Mouse (Mus musculus) embryonic facial prominence, embryonic 12.5 days (tissue): ENCODE results near the gene Zfp189. TPM values are rescaled to one million over a fixed set of nuclear protein-coding genes. Genes with fewer than 3 reads are reported as not detected.

Source experiments
- ATAC-seq: fragments of 200-750 bp; cut with Nextera tagmentation; 2 replicates; pipeline ENCODE4 v1.8.0; 2017; ENCODE audit not compliant: insufficient number of reproducible peaks, insufficient read depth, low FRiP score, low TSS enrichment
- H3K27ac ChIP-seq: fragments of 300-500 bp; sonication (generic); 2 replicates; pipeline ENCODE4 v1.5.1; 2016; ENCODE audit warnings: mild to moderate bottlenecking
- H3K27me3 ChIP-seq: fragments of 300-500 bp; sonication (generic); 2 replicates; pipeline ENCODE4 v1.6.1; 2016; ENCODE audit warnings: mild to moderate bottlenecking, moderate library complexity
- H3K36me3 ChIP-seq: fragments of 300-500 bp; sonication (generic); 2 replicates; pipeline ENCODE4 v1.6.1; 2016; ENCODE audit warnings: mild to moderate bottlenecking
- H3K4me1 ChIP-seq: fragments of 300-500 bp; sonication (generic); 2 replicates; pipeline ENCODE4 v1.6.1; 2016
- H3K4me2 ChIP-seq: fragments of 300-500 bp; sonication (generic); replicated peaks from 2 replicates; pipeline ENCODE4 v1.6.1; 2016; ENCODE audit warnings: mild to moderate bottlenecking, moderate library complexity
- H3K4me3 ChIP-seq: fragments of 300-500 bp; sonication (generic); 2 replicates; pipeline ENCODE4 v1.5.1; 2016; ENCODE audit warnings: mild to moderate bottlenecking
- H3K9ac ChIP-seq: fragments of 300-500 bp; sonication (generic); 2 replicates; pipeline ENCODE4 v1.6.1; 2016; ENCODE audit warnings: mild to moderate bottlenecking, moderate library complexity
- H3K9me3 ChIP-seq: fragments of 300-500 bp; sonication (generic); 2 replicates; pipeline ENCODE4 v1.6.1; 2016; ENCODE audit warnings: mild to moderate bottlenecking, moderate library complexity
- WGBS: fragments of 180-500 bp; shearing (Covaris S2); methylation state at CpG from one replicate; pipeline ENCODE4 v1.1.7; 2016; 5-methylcytosine and 5-hydroxymethylcytosine counted together
- polyA plus RNA-seq: library from polyadenylated mRNA; unstranded; fragments of >200 nt; fragmentation: Nextera tagmentation; extraction: Ambion mirVana; gene quantifications from 2 replicates; pipeline ENCODE4 v1.2.1, GENCODE M21; 2016

Zfp189 gene
- polyA plus RNA-seq, 1 experiment from 2014 or later: 11.8 TPM

- H3K4me2 ChIP-seq: no peak overlapping the region
- H3K4me1 ChIP-seq: no peaks in the 10 kb centered on the region
- no peak overlapping the region for H3K4me3 ChIP-seq
- no peak for ATAC-seq
- H3K36me3 ChIP-seq: no peaks in the 10 kb centered on the region
- no peaks in the 10 kb centered on the region for H3K27me3 ChIP-seq
- 81% methylated on average over 2 of the region's 2 CpGs for whole genome bisulfite sequencing
- no peak overlapping the region for H3K9ac ChIP-seq
- no peak overlapping the region for H3K27ac ChIP-seq
- H3K9me3 ChIP-seq: no peaks in the 10 kb centered on the region
Measured at GRCm38 (mm10) chr4:49546026-49546425, 25.1 kb downstream of the Zfp189 start.

DNA sequence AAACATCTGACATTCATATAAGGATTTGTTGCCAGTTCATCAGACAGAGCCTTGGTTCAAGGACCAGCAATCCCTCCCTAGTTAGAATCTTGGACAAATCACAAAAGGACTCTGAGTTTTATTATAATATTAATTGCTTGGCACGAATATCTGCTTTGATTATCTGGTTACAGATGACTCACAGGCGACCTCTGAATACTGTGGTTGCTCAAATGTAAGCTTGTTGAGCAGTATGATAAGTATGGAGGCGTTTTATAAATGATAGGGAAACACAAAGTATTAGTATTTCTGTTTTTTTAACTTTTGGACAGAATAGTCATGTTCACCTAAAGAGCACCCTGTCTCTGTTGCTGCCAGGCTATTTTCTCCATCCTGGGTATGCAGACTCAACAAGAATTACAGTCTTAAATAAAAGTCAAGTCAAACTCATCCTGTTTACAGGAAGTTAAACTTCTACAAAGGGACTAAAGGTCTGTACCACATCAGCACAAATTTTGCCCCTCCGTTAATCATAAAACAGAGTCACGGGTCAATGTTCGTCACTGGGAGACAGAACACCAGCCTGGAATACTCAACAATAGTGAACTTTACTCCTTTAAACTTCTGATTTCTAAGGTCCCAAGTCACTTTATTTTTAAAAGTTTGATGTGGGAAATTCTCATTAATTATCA lies 26.0 kb downstream of the Zfp189 start:
- H3K9me3 ChIP-seq: no peaks in the 10 kb centered on the region
- H3K4me2 ChIP-seq: no peak overlapping the region
- H3K36me3 ChIP-seq: no peaks in the 10 kb centered on the region
- H3K27ac ChIP-seq: no peak overlapping the region
- ATAC-seq: no peak
- H3K27me3 ChIP-seq: no peaks in the 10 kb centered on the region
- no peak overlapping the region for H3K4me3 ChIP-seq
- no peaks in the 10 kb centered on the region for H3K4me1 ChIP-seq
- 73% methylated on average over 6 of the region's 6 CpGs for WGBS
- H3K9ac ChIP-seq: no peak overlapping the region

DNA sequence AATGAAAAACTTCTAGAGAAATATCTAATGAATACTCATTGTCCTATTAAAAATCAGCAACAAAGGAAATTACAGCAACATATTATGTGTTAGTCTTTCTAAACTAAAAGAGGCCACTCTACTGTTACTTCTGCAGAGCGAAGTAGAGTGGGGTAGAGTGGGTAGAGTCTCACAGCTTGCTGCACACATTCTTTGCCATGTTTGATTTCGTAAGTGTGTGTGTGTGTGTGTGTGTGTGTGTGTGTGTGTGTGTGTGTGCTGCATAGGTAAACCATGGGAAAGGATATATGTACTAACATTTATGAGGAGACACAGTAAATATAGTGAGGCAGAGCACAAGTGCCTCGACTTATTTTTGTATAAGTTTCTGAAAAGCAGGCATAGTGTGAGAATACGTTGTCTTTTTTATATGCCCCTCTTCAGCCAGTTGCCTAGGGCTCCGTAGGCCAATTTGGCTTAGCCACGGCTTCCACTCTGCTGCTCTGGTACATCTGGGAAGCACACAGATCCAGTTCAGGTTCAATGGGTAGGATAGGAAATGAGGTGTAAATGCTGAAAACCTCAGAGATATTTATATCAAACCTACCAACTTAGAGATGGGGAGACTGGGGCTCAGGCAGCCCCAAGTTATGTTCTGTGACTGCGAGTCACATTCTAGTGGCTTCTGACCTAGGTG lies 26.7 kb downstream of the Zfp189 start:
- Histone ChIP-seq H3K36me3 (no peaks in the 10 kb centered on the region), H3K9ac (no peak overlapping the region), H3K27me3 (no peaks in the 10 kb centered on the region), H3K4me2 (no peak overlapping the region), H3K9me3 (no peaks in the 10 kb centered on the region), H3K27ac (no peak overlapping the region), H3K4me3 (no peak overlapping the region), H3K4me1 (no peaks in the 10 kb centered on the region)
- ATAC-seq: no peak
- 87% methylated on average over 7 of the region's 7 CpGs for WGBS

GRCm38 (mm10) chr4:49549383-49549782 lies 28.4 kb downstream of the Zfp189 start, which contains the start of gene Aldob:
Aldob (minus strand) TSS chr4:49549546.
- H3K27me3 ChIP-seq: no peaks in the 10 kb centered on the region
- ATAC-seq: no peak
- no peak within 1 kb of the TSS for H3K27ac ChIP-seq
- H3K4me1 ChIP-seq: no peaks in the 10 kb centered on the region
- no peaks in the 10 kb centered on the region for H3K9me3 ChIP-seq
- H3K4me2 ChIP-seq: no peak within 1 kb of the TSS
- WGBS: 67% methylated on average over 3 of the region's 3 CpGs
- no peaks in the 10 kb centered on the region for H3K36me3 ChIP-seq
- H3K9ac ChIP-seq: no peak within 1 kb of the TSS
- no peak within 1 kb of the TSS for H3K4me3 ChIP-seq

DNA sequence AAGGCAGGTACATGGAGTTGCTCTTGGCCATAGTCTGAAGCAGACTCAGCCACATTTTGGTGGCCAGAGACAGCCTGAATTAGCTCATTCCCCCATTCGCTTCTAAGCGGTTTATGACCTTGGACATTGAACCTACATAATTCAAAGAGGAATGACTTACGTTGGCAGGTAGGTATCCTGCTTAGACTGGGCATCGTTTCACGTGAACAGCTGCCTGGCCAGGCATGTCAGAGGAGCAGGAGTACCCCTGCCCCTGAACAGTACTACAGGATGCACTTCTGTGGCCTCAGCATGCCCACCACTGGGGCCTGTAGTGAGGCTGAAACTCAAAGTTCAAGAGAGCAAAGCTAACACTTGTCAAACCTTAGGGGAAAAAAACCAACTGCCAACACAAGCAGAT lies 32.4 kb downstream of the Zfp189 start:
- ATAC-seq: no peak
- Histone ChIP-seq H3K27ac (no peak overlapping the region), H3K9me3 (no peaks in the 10 kb centered on the region), H3K9ac (no peak overlapping the region), H3K36me3 (no peaks in the 10 kb centered on the region), H3K4me1 (no peaks in the 10 kb centered on the region), H3K4me2 (no peak overlapping the region), H3K27me3 (no peaks in the 10 kb centered on the region), H3K4me3 (no peak overlapping the region)
- 83% methylated on average over 5 of the region's 5 CpGs for WGBS

- no peak overlapping the region for H3K27ac ChIP-seq
- no peak for ATAC-seq
- no peak overlapping the region for H3K4me2 ChIP-seq
- H3K27me3 ChIP-seq: no peaks in the 10 kb centered on the region
- no peaks in the 10 kb centered on the region for H3K36me3 ChIP-seq
- no peaks in the 10 kb centered on the region for H3K9me3 ChIP-seq
- no peak overlapping the region for H3K9ac ChIP-seq
- no peak overlapping the region for H3K4me3 ChIP-seq
- H3K4me1 ChIP-seq: no peaks in the 10 kb centered on the region
- 88% methylated on average over 7 of the region's 7 CpGs for WGBS
Measured at GRCm38 (mm10) chr4:49557375-49557774, 36.4 kb downstream of the Zfp189 start.

DNA sequence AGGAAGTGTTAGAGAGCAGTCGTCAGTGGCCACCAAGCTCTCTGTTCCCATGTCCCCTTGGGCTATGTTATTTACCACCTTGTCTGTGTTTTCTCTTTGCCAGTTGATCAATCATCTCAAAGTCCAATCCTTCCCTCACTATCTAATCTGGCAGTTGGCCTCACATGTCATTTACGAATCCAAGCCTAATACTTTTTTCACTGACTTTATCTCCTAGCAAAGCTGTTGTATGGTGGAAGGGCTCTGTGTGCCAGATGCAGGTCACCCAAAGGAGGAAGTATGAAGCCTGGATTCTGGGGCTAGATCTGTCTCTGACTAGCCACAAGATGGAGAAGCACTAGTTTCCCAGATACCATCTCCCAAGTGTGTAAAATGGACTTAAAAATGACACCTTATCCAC lies 37.2 kb downstream of the Zfp189 start:
- ATAC-seq: no peak
- Histone ChIP-seq H3K27me3 (no peaks in the 10 kb centered on the region), H3K9ac (no peak overlapping the region), H3K36me3 (no peaks in the 10 kb centered on the region), H3K4me1 (no peaks in the 10 kb centered on the region), H3K9me3 (no peaks in the 10 kb centered on the region), H3K4me3 (no peak overlapping the region), H3K27ac (no peak overlapping the region), H3K4me2 (no peak overlapping the region)
- 79% methylated on average over 2 of the region's 2 CpGs for WGBS

GRCm38 (mm10) chr4:49559915-49560772 lies 39.2 kb downstream of the Zfp189 start:
- no peak overlapping the region for H3K27ac ChIP-seq
- no peaks in the 10 kb centered on the region for H3K36me3 ChIP-seq
- H3K9me3 ChIP-seq: no peaks in the 10 kb centered on the region
- ATAC-seq: no peak
- no peak overlapping the region for H3K4me3 ChIP-seq
- no peaks in the 10 kb centered on the region for H3K27me3 ChIP-seq
- 75% methylated on average over 20 of the region's 20 CpGs for WGBS
- no peak overlapping the region for H3K9ac ChIP-seq
- no peak overlapping the region for H3K4me2 ChIP-seq
- no peaks in the 10 kb centered on the region for H3K4me1 ChIP-seq

DNA sequence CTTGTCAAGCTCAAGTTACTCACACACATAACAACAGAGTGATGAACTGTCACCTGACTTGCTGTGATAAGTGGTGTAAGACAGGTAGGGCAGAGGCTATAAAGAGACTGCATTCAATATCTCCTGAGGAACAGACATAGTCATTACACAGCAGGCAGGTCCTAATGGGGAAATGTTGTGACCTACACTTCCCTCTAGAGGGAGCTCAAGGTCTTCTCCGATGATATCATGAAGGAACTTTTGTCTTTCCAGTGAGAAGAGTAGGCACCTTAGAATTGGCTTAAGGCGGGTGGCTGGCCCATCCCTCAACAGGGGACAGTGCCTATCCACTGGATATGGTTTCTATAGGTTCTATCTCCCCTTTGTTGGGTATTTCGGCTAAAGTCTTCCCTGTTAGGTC lies 46.6 kb downstream of the Zfp189 start:
- H3K36me3 ChIP-seq: no peaks in the 10 kb centered on the region
- no peaks in the 10 kb centered on the region for H3K27me3 ChIP-seq
- no peak for ATAC-seq
- no peaks in the 10 kb centered on the region for H3K4me1 ChIP-seq
- no peak overlapping the region for H3K4me3 ChIP-seq
- no peak overlapping the region for H3K27ac ChIP-seq
- H3K9me3 ChIP-seq: no peaks in the 10 kb centered on the region
- no peak overlapping the region for H3K4me2 ChIP-seq
- H3K9ac ChIP-seq: no peak overlapping the region
- 18% methylated on average over 3 of the region's 3 CpGs for WGBS

- Histone ChIP-seq H3K4me1 (no peaks in the 10 kb centered on the region), H3K9me3 (no peaks in the 10 kb centered on the region), H3K9ac (no peak overlapping the region), H3K4me2 (no peak overlapping the region), H3K27ac (no peak overlapping the region), H3K36me3 (no peaks in the 10 kb centered on the region), H3K4me3 (no peak overlapping the region), H3K27me3 (no peaks in the 10 kb centered on the region)
- WGBS: 93% methylated on average over 4 of the region's 4 CpGs
- no peak for ATAC-seq
Measured at GRCm38 (mm10) chr4:49572194-49572593, 51.2 kb downstream of the Zfp189 start.
